Mouse (Mus musculus) layer of hippocampus, adult 9-11 months (tissue): ENCODE data around the gene Dab2ip.

Source experiments
- DNase-seq: peaks from one replicate; pipeline ENCODE4 v3.0.0; 2022

Dab2ip gene

GRCm38 (mm10) chr2:35763818-35764217 lies 205.8 kb downstream of the Dab2ip start:
- no peak for DNase-seq

GRCm38 (mm10) chr2:35764328-35764727 lies 206.3 kb downstream of the Dab2ip start:
- no peak for DNase-seq

- peak; percentile 53 for DNase-seq
These were observed 209.9 kb downstream of the Dab2ip start for GRCm38 (mm10) chr2:35767834-35768537.

GRCm38 (mm10) chr2:35768538-35769238 lies 210.6 kb downstream of the Dab2ip start:
- DNase-seq, result peak; percentile 73

GRCm38 (mm10) chr2:35769398-35769797 lies 211.3 kb downstream of the Dab2ip start:
- no peak for DNase-seq

GRCm38 (mm10) chr2:35770541-35770940 lies 212.5 kb downstream of the Dab2ip start:
- no peak for DNase-seq

- peak; percentile 34 for DNase-seq
These were observed 217.6 kb downstream of the Dab2ip start for GRCm38 (mm10) chr2:35775651-35776055.

GRCm38 (mm10) chr2:35776935-35777334 lies 218.9 kb downstream of the Dab2ip start:
- DNase-seq, result no peak

- no peak for DNase-seq
These were observed 221.2 kb downstream of the Dab2ip start for GRCm38 (mm10) chr2:35779266-35779665.
